Mouse (Mus musculus) myocyte (in vitro differentiated cells): ENCODE results near the gene Tomm7. TPM values are rescaled to one million over a fixed set of nuclear protein-coding genes. Genes with fewer than 3 reads are reported as not detected.
"Not testable (repeated sequence)": the region's sequence is repeated elsewhere in the genome, so short reads cannot be mapped to it uniquely, and the experiment has no call there.

Experiments used
- H3K27me3 ChIP-seq: one replicate; pipeline ENCODE4 v1.6.1; 2011; ENCODE audit not compliant: control insufficient read depth, insufficient read depth, insufficient read length
- H3K36me3 ChIP-seq: one replicate; pipeline ENCODE4 v1.6.1; 2011; ENCODE audit not compliant: control insufficient read depth, insufficient read depth
- H3K4me2 ChIP-seq: one replicate; pipeline ENCODE4 v1.6.1; 2011; ENCODE audit warnings: low read depth, control low read depth
- H3K4me3 ChIP-seq: one replicate; pipeline ENCODE4 v1.5.1; 2011; ENCODE audit warnings: mild to moderate bottlenecking, control low read depth, moderate library complexity
- H3K79me2 ChIP-seq: one replicate; pipeline ENCODE4 v1.6.1; 2011; ENCODE audit not compliant: control insufficient read depth, insufficient read depth
- H3ac ChIP-seq: one replicate; pipeline ENCODE4 v1.6.1; 2011; ENCODE audit not compliant: control insufficient read depth, insufficient read length
- CEBPB ChIP-seq: IDR thresholded peaks from 2 replicates; pipeline ENCODE4 v1.6.1; 2011; ENCODE audit warnings: mild to moderate bottlenecking, moderate library complexity; ENCODE audit not compliant: poor library complexity, insufficient read depth, severe bottlenecking
- E2F4 ChIP-seq: IDR thresholded peaks from one replicate; pipeline ENCODE4 v1.6.1; 2011; ENCODE audit warnings: mild to moderate bottlenecking, control low read depth, moderate library complexity; ENCODE audit not compliant: insufficient read depth
- MAX ChIP-seq: IDR thresholded peaks from one replicate; pipeline ENCODE4 v1.6.1; 2011; ENCODE audit warnings: low read depth, mild to moderate bottlenecking, control low read depth
- MYOD1 ChIP-seq, 3 experiments: IDR thresholded peaks; one replicate each; pipeline ENCODE4 v1.6.1; 2011; ENCODE audit warnings: control low read depth in 2 of 3, low read depth in 2 of 3, mild to moderate bottlenecking in 2 of 3, moderate library complexity in 1 of 3; ENCODE audit not compliant: insufficient read length in 2 of 3, control insufficient read depth in 1 of 3
- MYOG ChIP-seq, 3 experiments: IDR thresholded peaks; one replicate each; pipeline ENCODE4 v1.6.1; 2011; ENCODE audit warnings: control low read depth in 2 of 3, low read depth in 2 of 3, mild to moderate bottlenecking in 2 of 3; ENCODE audit not compliant: insufficient read length in 2 of 3, control insufficient read depth in 1 of 3, insufficient read depth in 1 of 3
- POLR2A ChIP-seq: IDR thresholded peaks from one replicate; pipeline ENCODE4 v1.6.1; 2011; ENCODE audit warnings: low read depth, mild to moderate bottlenecking, control low read depth, moderate library complexity; ENCODE audit not compliant: insufficient read length
- POLR2AphosphoS2 ChIP-seq: IDR thresholded peaks from one replicate; pipeline ENCODE4 v1.6.1; 2011; ENCODE audit warnings: low read depth, control low read depth; ENCODE audit not compliant: insufficient read length
- REST ChIP-seq: IDR thresholded peaks from one replicate; pipeline ENCODE4 v1.6.1; 2011; ENCODE audit warnings: mild to moderate bottlenecking, control low read depth, moderate library complexity; ENCODE audit not compliant: insufficient read depth, insufficient read length
- SRF ChIP-seq: IDR thresholded peaks from one replicate; pipeline ENCODE4 v1.6.1; 2011; ENCODE audit warnings: low read depth; ENCODE audit not compliant: control insufficient read depth, insufficient read length
- TCF12 ChIP-seq: IDR thresholded peaks from one replicate; pipeline ENCODE4 v1.6.1; 2011; ENCODE audit warnings: mild to moderate bottlenecking, control low read depth; ENCODE audit not compliant: poor library complexity, insufficient read depth, severe bottlenecking
- TCF3 ChIP-seq: IDR thresholded peaks from one replicate; pipeline ENCODE4 v1.6.1; 2011; ENCODE audit warnings: low read depth, control low read depth; ENCODE audit not compliant: insufficient read length
- USF1 ChIP-seq: IDR thresholded peaks from one replicate; pipeline ENCODE4 v1.6.1; 2011; ENCODE audit warnings: low read depth, mild to moderate bottlenecking, control low read depth, moderate library complexity
- polyA plus RNA-seq: library from polyadenylated mRNA; unstranded; fragments of >200 nt; fragmentation: generic; extraction: Trizol; gene quantifications from one replicate; pipeline ENCODE4 v1.2.1, GENCODE M21; 2012; ENCODE audit warnings: missing spikeins

Gene Tomm7
- polyA plus RNA-seq, 1 experiment = 111 TPM

DNA sequence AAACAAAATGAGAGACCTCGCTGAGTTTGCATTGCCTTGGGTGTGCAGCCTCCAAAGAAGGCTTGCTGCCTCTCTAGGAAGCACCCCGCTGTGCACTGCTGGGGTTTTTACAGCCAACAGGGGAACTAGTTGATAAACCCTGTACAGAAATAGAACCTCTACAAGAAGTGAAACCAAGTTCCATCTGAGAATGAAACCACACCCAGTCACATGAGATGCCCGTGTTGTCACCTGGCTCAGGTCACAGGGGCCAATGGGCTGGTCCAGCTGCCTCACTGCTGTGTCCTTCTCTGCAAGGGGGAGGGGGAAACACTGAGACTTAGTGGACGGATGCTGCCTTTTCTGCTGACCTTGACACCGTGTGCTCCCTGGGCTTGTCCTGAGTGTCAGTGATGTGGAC, 30.5 kb upstream of the Tomm7 start:
- TF ChIP-seq POLR2A = no peak
- TF ChIP-seq REST = no peak
- TF ChIP-seq TCF12 = no peak
- TF ChIP-seq USF1 = no peak
- TF ChIP-seq MAX = no peak
- no peak for TF ChIP-seq E2F4
- TF ChIP-seq SRF = no peak
- TF ChIP-seq POLR2AphosphoS2 = no peak
- TF ChIP-seq MYOG (IDR thresholded peaks at IDR 0.05; ENCODE audit: control insufficient read depth in 1 of 3, insufficient read depth in 1 of 3, insufficient read length in 2 of 3, low read depth in 2 of 3) = no peak
- no peak for TF ChIP-seq MYOD1 (IDR thresholded peaks at IDR 0.05; ENCODE audit: control insufficient read depth in 1 of 3, insufficient read length in 2 of 3, low read depth in 2 of 3)
- no peak for TF ChIP-seq TCF3
- TF ChIP-seq CEBPB = no peak
- Histone ChIP-seq H3K27me3 (no peaks in the 10 kb centered on the region), H3K36me3 (no peaks in the 10 kb centered on the region), H3K4me2 (no peak overlapping the region), H3K4me3 (no peak overlapping the region), H3ac (no peak overlapping the region), H3K79me2 (no peaks in the 10 kb centered on the region)

GRCm38 (mm10) chr5:23872586-23872985, 28.6 kb upstream of the Tomm7 start:
- Histone ChIP-seq H3ac (no peak overlapping the region), H3K36me3 (no peaks in the 10 kb centered on the region), H3K79me2 (no peaks in the 10 kb centered on the region), H3K27me3 (no peaks in the 10 kb centered on the region), H3K4me2 (no peak overlapping the region), H3K4me3 (no peak overlapping the region)
- TF ChIP-seq MAX = no peak
- TF ChIP-seq E2F4 = no peak
- no peak for TF ChIP-seq TCF3
- TF ChIP-seq CEBPB = no peak
- no peak for TF ChIP-seq POLR2AphosphoS2
- no peak for TF ChIP-seq POLR2A
- TF ChIP-seq REST = no peak
- no peak for TF ChIP-seq USF1
- no peak for TF ChIP-seq MYOG (IDR thresholded peaks at IDR 0.05; ENCODE audit: control insufficient read depth in 1 of 3, insufficient read depth in 1 of 3, insufficient read length in 2 of 3, low read depth in 2 of 3)
- no peak for TF ChIP-seq TCF12
- no peak for TF ChIP-seq SRF

DNA sequence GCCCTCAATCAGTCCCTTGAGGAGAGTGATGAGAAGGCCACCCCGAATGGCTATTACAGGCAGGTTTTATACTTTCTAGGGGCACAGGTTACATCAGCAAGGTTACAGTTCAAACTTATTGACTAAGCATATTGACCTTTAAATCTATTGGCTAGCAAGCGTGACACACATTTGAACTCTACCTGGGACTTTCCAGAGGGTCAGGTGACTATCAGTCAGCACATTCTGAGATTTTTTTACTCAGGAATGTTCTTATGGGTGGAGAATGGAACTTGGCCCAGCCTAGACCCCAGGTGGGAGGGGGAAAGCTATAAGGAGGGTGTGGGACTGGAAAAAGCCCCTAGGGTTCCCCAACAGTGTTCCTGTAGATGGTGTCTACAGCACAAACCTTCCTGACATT, 27.4 kb upstream of the Tomm7 start:
- H3K4me3 ChIP-seq, H3K27me3 ChIP-seq, H3K4me2 ChIP-seq, H3K36me3 ChIP-seq, H3ac ChIP-seq, H3K79me2 ChIP-seq: not testable (repeated sequence)

- no peak overlapping the region for H3ac ChIP-seq
- no peak for TF ChIP-seq TCF3
- no peak for TF ChIP-seq SRF
- TF ChIP-seq POLR2A = no peak
- no peak for TF ChIP-seq CEBPB
- no peak for TF ChIP-seq E2F4
- no peak for TF ChIP-seq MAX
- TF ChIP-seq POLR2AphosphoS2 = no peak
- TF ChIP-seq MYOG (IDR thresholded peaks at IDR 0.05; ENCODE audit: control insufficient read depth in 1 of 3, insufficient read depth in 1 of 3, insufficient read length in 2 of 3, low read depth in 2 of 3) = no peak
- TF ChIP-seq USF1 = no peak
- no peak for TF ChIP-seq REST
- TF ChIP-seq MYOD1 (IDR thresholded peaks at IDR 0.05; ENCODE audit: control insufficient read depth in 1 of 3, insufficient read length in 2 of 3, low read depth in 2 of 3) = no peak
- no peak for TF ChIP-seq TCF12
- H3K4me3 ChIP-seq = no peak overlapping the region
- no peaks in the 10 kb centered on the region for H3K79me2 ChIP-seq
- no peaks in the 10 kb centered on the region for H3K36me3 ChIP-seq
- no peaks in the 10 kb centered on the region for H3K27me3 ChIP-seq
- H3K4me2 ChIP-seq = no peak overlapping the region
These were observed 22.0 kb upstream of the Tomm7 start for GRCm38 (mm10) chr5:23865941-23866340.

DNA sequence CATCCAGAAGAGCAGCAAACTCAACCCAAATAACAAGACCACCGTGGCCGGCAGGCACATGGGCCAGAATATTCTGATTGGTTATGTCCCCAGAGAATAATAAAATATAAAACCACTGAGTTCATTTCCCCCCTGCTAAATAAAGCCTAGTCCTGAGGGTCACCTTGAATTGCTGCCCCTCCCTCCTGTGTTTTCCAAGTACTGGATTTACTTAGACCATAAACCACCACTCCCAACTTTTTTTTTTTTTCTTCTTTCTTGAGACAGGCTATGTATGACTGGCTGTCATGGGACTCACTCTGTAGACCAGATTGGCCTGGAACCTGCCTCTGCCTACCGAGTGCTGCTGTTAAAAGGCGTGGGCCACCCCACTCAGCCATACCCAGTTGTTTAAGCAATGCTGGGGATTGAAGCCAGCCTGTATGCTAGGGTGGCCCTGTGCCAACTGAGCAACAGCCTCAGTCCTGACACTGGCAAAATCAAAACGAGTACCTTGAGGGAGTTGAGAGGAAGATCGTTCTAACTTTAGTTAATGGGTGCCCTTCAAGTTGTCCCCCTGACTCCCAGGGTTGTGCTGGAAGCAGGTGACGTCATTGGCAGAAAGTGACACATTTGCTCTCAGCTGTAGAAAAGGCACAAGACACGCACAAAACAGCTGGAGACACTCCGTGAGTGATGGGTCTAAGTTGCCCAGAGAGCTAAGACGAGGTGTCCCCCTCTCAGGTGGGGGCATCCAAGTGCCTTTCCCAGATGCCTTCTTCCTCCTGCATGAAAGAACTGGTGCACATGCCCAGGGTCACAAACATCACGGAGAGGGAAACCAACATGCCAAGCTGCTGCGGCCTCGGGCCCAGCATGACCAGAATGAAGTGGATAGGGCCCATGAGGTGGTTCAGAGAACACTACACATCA, 20.3 kb upstream of the Tomm7 start:
- no peak overlapping the region for H3ac ChIP-seq
- no peaks in the 10 kb centered on the region for H3K79me2 ChIP-seq
- no peaks in the 10 kb centered on the region for H3K36me3 ChIP-seq
- H3K27me3 ChIP-seq = no peaks in the 10 kb centered on the region
- H3K4me2 ChIP-seq = no peak overlapping the region
- TF ChIP-seq TCF3 = no peak
- TF ChIP-seq SRF = no peak
- no peak for TF ChIP-seq REST
- TF ChIP-seq USF1 = no peak
- no peak for TF ChIP-seq E2F4
- TF ChIP-seq MAX = no peak
- no peak for TF ChIP-seq POLR2A
- TF ChIP-seq MYOG (IDR thresholded peaks at IDR 0.05; ENCODE audit: control insufficient read depth in 1 of 3, insufficient read depth in 1 of 3, insufficient read length in 2 of 3, low read depth in 2 of 3) = no peak
- no peak for TF ChIP-seq CEBPB
- TF ChIP-seq TCF12 = no peak
- no peak for TF ChIP-seq MYOD1 (IDR thresholded peaks at IDR 0.05; ENCODE audit: control insufficient read depth in 1 of 3, insufficient read length in 2 of 3, low read depth in 2 of 3)
- no peak for TF ChIP-seq POLR2AphosphoS2
- H3K4me3 ChIP-seq = no peak overlapping the region
